Mouse (Mus musculus) right cerebral cortex, postnatal 10 days (tissue): Measurements from ENCODE around the gene Aqp9.

Source experiments
- DNase-seq, 2 experiments: peaks; one replicate each; pipeline ENCODE4 v3.0.0; 2021; ENCODE audit warnings: low spot score in 2 of 2

Aqp9 gene

GRCm38 (mm10) chr9:71168511-71168910 is at the start of gene Aqp9:
Gene Aqp9 (minus strand): TSS chr9:71168682.
- DNase-seq, result peak; percentile 43 to 55

GRCm38 (mm10) chr9:71217793-71218095 is 49.3 kb upstream of the Aqp9 start:
- DNase-seq, result no peak

GRCm38 (mm10) chr9:71216996-71217792 is 48.7 kb upstream of the Aqp9 start:
- no peak for DNase-seq

- DNase-seq, result peak in 1 of 2 experiments; percentile 20
These were observed 47.8 kb upstream of the Aqp9 start for GRCm38 (mm10) chr9:71216036-71216995.

- peak; percentile 39 to 59 for DNase-seq
These were observed 47.0 kb upstream of the Aqp9 start, which contains the start of gene Aldh1a2 for GRCm38 (mm10) chr9:71215248-71216035. Gene Aldh1a2 (plus strand): TSS chr9:71215789.

GRCm38 (mm10) chr9:71213636-71214035 is 45.2 kb upstream of the Aqp9 start:
- DNase-seq, result no peak

GRCm38 (mm10) chr9:71210870-71211269 is 42.4 kb upstream of the Aqp9 start:
- DNase-seq, result peak; percentile 46 to 68

- DNase-seq, result no peak
These were observed 40.8 kb upstream of the Aqp9 start for GRCm38 (mm10) chr9:71209299-71209698.

GRCm38 (mm10) chr9:71202265-71202664 is 33.8 kb upstream of the Aqp9 start:
- DNase-seq, result no peak

- no peak for DNase-seq
These were observed 30.3 kb upstream of the Aqp9 start for GRCm38 (mm10) chr9:71198826-71199225.

- peak; percentile 64 to 77 for DNase-seq
These were observed 20.3 kb upstream of the Aqp9 start for GRCm38 (mm10) chr9:71188647-71189415.

- no peak for DNase-seq
These were observed 18.9 kb upstream of the Aqp9 start for GRCm38 (mm10) chr9:71187396-71187795.

GRCm38 (mm10) chr9:71185823-71186222 is 17.3 kb upstream of the Aqp9 start:
- DNase-seq, result no peak

- DNase-seq, result no peak
These were observed 16.8 kb upstream of the Aqp9 start for GRCm38 (mm10) chr9:71185285-71185684.

- peak; percentile 45 to 46 for DNase-seq
These were observed 11.7 kb upstream of the Aqp9 start for GRCm38 (mm10) chr9:71179964-71180700.

GRCm38 (mm10) chr9:71179276-71179896 is 10.9 kb upstream of the Aqp9 start:
- no peak for DNase-seq

- DNase-seq, result no peak
These were observed 7.2 kb upstream of the Aqp9 start for GRCm38 (mm10) chr9:71175686-71176085.

GRCm38 (mm10) chr9:71174316-71174975 is 6.0 kb upstream of the Aqp9 start:
- DNase-seq, result no peak

GRCm38 (mm10) chr9:71173533-71173932 is 5.1 kb upstream of the Aqp9 start:
- no peak for DNase-seq
